Mouse (Mus musculus): ENCODE measurements around the gene Slc3a2. TPM values are rescaled to one million over a fixed set of nuclear protein-coding genes. Genes with fewer than 3 reads are reported as not detected.

Slc3a2 gene
- total and polyA plus RNA-seq, 2 experiments from 2014 or later: 38.3 to 40.9 TPM

DNA sequence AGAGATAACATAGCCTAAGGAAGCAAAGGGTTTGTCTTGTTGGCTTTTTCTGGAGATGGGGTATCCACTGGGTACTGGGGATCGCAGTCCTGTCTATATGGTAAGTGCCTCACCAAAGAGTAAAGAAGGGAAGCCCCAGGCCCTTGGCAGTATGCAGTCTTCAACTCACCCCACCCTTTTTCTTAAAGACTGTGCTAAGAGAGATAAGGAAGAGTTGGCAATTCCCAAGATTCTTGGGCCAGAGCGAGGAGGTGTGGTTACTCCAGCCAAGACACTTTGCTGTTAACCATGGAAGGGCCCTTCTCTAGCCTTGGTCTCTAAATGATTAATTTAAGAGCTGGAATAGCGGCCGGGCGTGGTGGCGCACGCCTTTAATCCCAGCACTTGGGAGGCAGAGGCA, 16.2 kb downstream of the Slc3a2 start:
- Histone ChIP-seq H3K27ac (ENCODE audit: low read depth) (no peak overlapping the region), H3K27me3 (ENCODE audit: control insufficient read depth, insufficient read depth, low read length) (no peaks in the 10 kb centered on the region), H3K9ac (replicated peaks; ENCODE audit: low read depth, low read length) (no peak overlapping the region), H3K4me1 (ENCODE audit: control insufficient read depth, insufficient read depth) (peaks cover 15% of the 10 kb centered on the region), H3K4me3 (ENCODE audit: low read depth, low read length) (no peak overlapping the region), H3K36me3 (replicated peaks; ENCODE audit: control insufficient read depth, insufficient read depth, low read length) (peaks cover 38% of the 10 kb centered on the region), H3K4me2 (ENCODE audit: low read depth, low read length) (no peak overlapping the region), H3K9me3 (replicated peaks; ENCODE audit: control insufficient read depth, low read length) (no peaks in the 10 kb centered on the region)
- DNase-seq (ENCODE audit: low spot score): no peak
- ATAC-seq (ENCODE audit: insufficient read depth, low read depth): no peak
- no peak for TF ChIP-seq CTCF (IDR thresholded peaks at IDR 0.05; ENCODE audit: low read depth)
- TF ChIP-seq EP300 (IDR thresholded peaks at IDR 0.05; ENCODE audit: low read depth): no peak
- 95% methylated on average over 7 of the region's 7 CpGs for WGBS

DNA sequence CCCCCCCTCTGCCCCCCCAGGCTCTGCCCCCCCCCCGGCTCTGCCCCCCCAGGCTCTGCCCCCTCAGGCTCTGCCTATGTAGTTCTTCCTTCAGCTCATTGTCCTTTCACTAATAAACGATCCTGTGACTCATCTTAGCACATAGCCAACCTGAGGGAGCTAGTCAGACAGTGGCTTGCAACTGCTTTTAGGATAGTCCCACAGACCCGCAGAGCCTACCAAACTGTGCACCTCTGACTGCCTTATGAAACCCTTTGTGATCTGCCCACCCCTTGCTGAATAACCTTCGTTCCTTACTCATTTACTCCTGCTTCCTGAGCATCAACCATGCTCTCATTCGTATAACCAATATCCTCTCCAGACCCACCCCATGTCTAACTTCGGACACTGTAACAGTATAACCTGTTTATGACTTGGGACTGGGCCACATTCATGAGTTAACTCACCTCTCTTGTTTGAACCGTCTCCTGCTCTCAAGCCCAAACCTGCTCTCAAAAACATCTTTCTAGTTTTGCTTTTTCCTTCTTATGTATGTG, 17.0 kb downstream of the Slc3a2 start:
- no peak for DNase-seq (ENCODE audit: low spot score)
- Histone ChIP-seq H3K9ac (replicated peaks; ENCODE audit: low read depth, low read length) (no peak overlapping the region), H3K27ac (ENCODE audit: low read depth) (no peak overlapping the region), H3K4me1 (ENCODE audit: control insufficient read depth, insufficient read depth) (peaks cover 8% of the 10 kb centered on the region), H3K27me3 (ENCODE audit: control insufficient read depth, insufficient read depth, low read length) (no peaks in the 10 kb centered on the region), H3K4me3 (ENCODE audit: low read depth, low read length) (no peak overlapping the region), H3K4me2 (ENCODE audit: low read depth, low read length) (no peak overlapping the region), H3K36me3 (replicated peaks; ENCODE audit: control insufficient read depth, insufficient read depth, low read length) (peaks cover 34% of the 10 kb centered on the region), H3K9me3 (replicated peaks; ENCODE audit: control insufficient read depth, low read length) (no peaks in the 10 kb centered on the region)
- 80% methylated on average over 7 of the region's 7 CpGs for WGBS
- ATAC-seq (ENCODE audit: insufficient read depth, low read depth): no peak
- TF ChIP-seq CTCF (IDR thresholded peaks at IDR 0.05; ENCODE audit: low read depth): no peak
- TF ChIP-seq EP300 (IDR thresholded peaks at IDR 0.05; ENCODE audit: low read depth): no peak

GRCm38 (mm10) chr19:8705026-8705708, 18.0 kb downstream of the Slc3a2 start:
- no peaks in the 10 kb centered on the region for H3K4me1 ChIP-seq (ENCODE audit: control insufficient read depth, insufficient read depth)
- H3K9ac ChIP-seq (replicated peaks; ENCODE audit: low read depth, low read length): no peak overlapping the region
- no peaks in the 10 kb centered on the region for H3K27me3 ChIP-seq (ENCODE audit: control insufficient read depth, insufficient read depth, low read length)
- no peak overlapping the region for H3K4me3 ChIP-seq (ENCODE audit: low read depth, low read length)
- ATAC-seq (ENCODE audit: insufficient read depth, low read depth) (no peak), DNase-seq (ENCODE audit: low spot score) (no peak)
- H3K36me3 ChIP-seq (replicated peaks; ENCODE audit: control insufficient read depth, insufficient read depth, low read length): peaks cover 34% of the 10 kb centered on the region
- WGBS: 75% methylated on average over 6 of the region's 6 CpGs
- H3K4me2 ChIP-seq (ENCODE audit: low read depth, low read length): no peak overlapping the region
- no peak overlapping the region for H3K27ac ChIP-seq (ENCODE audit: low read depth)
- TF ChIP-seq CTCF (IDR thresholded peaks at IDR 0.05; ENCODE audit: low read depth) (no peak), EP300 (IDR thresholded peaks at IDR 0.05; ENCODE audit: low read depth) (no peak)
- H3K9me3 ChIP-seq (replicated peaks; ENCODE audit: control insufficient read depth, low read length): no peaks in the 10 kb centered on the region

DNA sequence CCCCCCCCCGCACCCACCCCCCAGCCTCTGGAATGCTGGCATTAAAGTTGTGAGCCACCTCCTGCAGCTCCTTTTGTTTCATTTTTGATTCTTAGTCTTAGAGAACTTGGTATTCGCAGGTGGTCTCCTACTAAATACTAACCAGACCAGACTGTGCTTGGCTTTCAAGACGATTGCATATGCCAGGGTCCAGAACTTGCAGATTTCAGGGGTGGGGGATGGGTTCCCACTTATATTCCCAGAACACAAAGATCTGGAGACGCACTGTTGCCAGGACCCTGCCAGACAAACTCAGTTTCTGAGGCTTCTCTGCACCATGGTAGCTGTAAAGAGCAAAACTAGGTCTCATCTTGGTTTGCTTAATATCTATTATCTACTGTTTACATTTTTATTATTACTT, 19.6 kb downstream of the Slc3a2 start:
- Histone ChIP-seq H3K4me2 (ENCODE audit: low read depth, low read length) (no peak overlapping the region), H3K4me3 (ENCODE audit: low read depth, low read length) (no peak overlapping the region), H3K9me3 (replicated peaks; ENCODE audit: control insufficient read depth, low read length) (no peaks in the 10 kb centered on the region), H3K27ac (ENCODE audit: low read depth) (no peak overlapping the region), H3K27me3 (ENCODE audit: control insufficient read depth, insufficient read depth, low read length) (no peaks in the 10 kb centered on the region), H3K36me3 (replicated peaks; ENCODE audit: control insufficient read depth, insufficient read depth, low read length) (peaks cover 21% of the 10 kb centered on the region), H3K4me1 (ENCODE audit: control insufficient read depth, insufficient read depth) (no peaks in the 10 kb centered on the region), H3K9ac (replicated peaks; ENCODE audit: low read depth, low read length) (no peak overlapping the region)
- TF ChIP-seq EP300 (IDR thresholded peaks at IDR 0.05; ENCODE audit: low read depth) (no peak), CTCF (IDR thresholded peaks at IDR 0.05; ENCODE audit: low read depth) (no peak)
- 67% methylated on average over 3 of the region's 4 CpGs for whole genome bisulfite sequencing
- DNase-seq (ENCODE audit: low spot score): no peak
- no peak for ATAC-seq (ENCODE audit: insufficient read depth, low read depth)

DNA sequence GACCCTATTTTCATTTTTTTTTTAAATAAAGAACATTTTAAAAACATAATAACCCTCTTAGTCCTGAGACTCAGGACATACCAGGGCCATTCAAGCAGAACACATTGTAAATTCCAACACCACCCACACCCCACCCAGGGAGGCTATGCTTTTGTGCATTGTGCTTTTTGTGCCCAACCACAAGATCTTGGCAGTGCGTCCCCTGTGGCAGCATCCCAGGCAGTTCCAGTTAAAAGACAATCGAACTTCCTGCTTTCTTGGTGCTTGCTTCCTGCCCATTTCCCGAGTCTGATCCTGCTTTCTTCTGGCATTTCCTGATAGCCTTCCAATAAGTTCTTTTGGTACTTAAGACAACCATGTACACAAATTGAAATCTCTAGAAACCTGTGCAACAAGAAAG, 20.7 kb downstream of the Slc3a2 start:
- Histone ChIP-seq H3K27me3 (ENCODE audit: control insufficient read depth, insufficient read depth, low read length) (no peaks in the 10 kb centered on the region), H3K27ac (ENCODE audit: low read depth) (no peak overlapping the region)
- 53% methylated on average over 3 of the region's 3 CpGs for WGBS

GRCm38 (mm10) chr19:8699652-8700051, 23.5 kb downstream of the Slc3a2 start:
- no peaks in the 10 kb centered on the region for H3K27me3 ChIP-seq (ENCODE audit: control insufficient read depth, insufficient read depth, low read length)
- no peak for DNase-seq (ENCODE audit: low spot score)
- H3K9me3 ChIP-seq (replicated peaks; ENCODE audit: control insufficient read depth, low read length): no peaks in the 10 kb centered on the region
- no peak for ATAC-seq (ENCODE audit: insufficient read depth, low read depth)
- no peak for TF ChIP-seq EP300 (IDR thresholded peaks at IDR 0.05; ENCODE audit: low read depth)
- TF ChIP-seq CTCF (IDR thresholded peaks at IDR 0.05; ENCODE audit: low read depth): no peak
- WGBS: 77% methylated on average over 9 of the region's 9 CpGs
- no peak overlapping the region for H3K27ac ChIP-seq (ENCODE audit: low read depth)
- no peaks in the 10 kb centered on the region for H3K36me3 ChIP-seq (replicated peaks; ENCODE audit: control insufficient read depth, insufficient read depth, low read length)
- no peaks in the 10 kb centered on the region for H3K4me1 ChIP-seq (ENCODE audit: control insufficient read depth, insufficient read depth)
- H3K4me3 ChIP-seq (ENCODE audit: low read depth, low read length): no peak overlapping the region
- H3K9ac ChIP-seq (replicated peaks; ENCODE audit: low read depth, low read length): no peak overlapping the region
- H3K4me2 ChIP-seq (ENCODE audit: low read depth, low read length): no peak overlapping the region

More for the DNA sequence above, 20.7 kb downstream of the Slc3a2 start:
- Histone ChIP-seq H3K9me3 (replicated peaks; ENCODE audit: control insufficient read depth, low read length) (no peaks in the 10 kb centered on the region), H3K4me3 (ENCODE audit: low read depth, low read length) (no peak overlapping the region), H3K4me2 (ENCODE audit: low read depth, low read length) (no peak overlapping the region), H3K4me1 (ENCODE audit: control insufficient read depth, insufficient read depth) (no peaks in the 10 kb centered on the region), H3K36me3 (replicated peaks; ENCODE audit: control insufficient read depth, insufficient read depth, low read length) (peaks cover 10% of the 10 kb centered on the region), H3K9ac (replicated peaks; ENCODE audit: low read depth, low read length) (no peak overlapping the region)
- TF ChIP-seq CTCF (IDR thresholded peaks at IDR 0.05; ENCODE audit: low read depth) (no peak), EP300 (IDR thresholded peaks at IDR 0.05; ENCODE audit: low read depth) (0 out of 2 replicates have a peak, but pooled peaks have one; percentile 31)
- ATAC-seq (ENCODE audit: insufficient read depth, low read depth) (no peak), DNase-seq (ENCODE audit: low spot score) (no peak)
